Mouse (Mus musculus) cortical plate, adult 2 months (tissue): ENCODE data around the gene Katna1.

Experiments used
- CTCF ChIP-seq: fragments of 200-500 bp; IDR thresholded peaks from 2 replicates; pipeline ENCODE4 v1.5.1; 2011; ENCODE audit warnings: mild to moderate bottlenecking, control low read depth, low read length; ENCODE audit not compliant: insufficient read depth; ENCODE audit errors: extremely low read depth
- POLR2A ChIP-seq: fragments of 200-500 bp; IDR thresholded peaks from 2 replicates; pipeline ENCODE4 v1.6.1; 2011; ENCODE audit warnings: mild to moderate bottlenecking, low read length, control low read depth; ENCODE audit not compliant: insufficient read depth; ENCODE audit errors: extremely low read depth

DNA sequence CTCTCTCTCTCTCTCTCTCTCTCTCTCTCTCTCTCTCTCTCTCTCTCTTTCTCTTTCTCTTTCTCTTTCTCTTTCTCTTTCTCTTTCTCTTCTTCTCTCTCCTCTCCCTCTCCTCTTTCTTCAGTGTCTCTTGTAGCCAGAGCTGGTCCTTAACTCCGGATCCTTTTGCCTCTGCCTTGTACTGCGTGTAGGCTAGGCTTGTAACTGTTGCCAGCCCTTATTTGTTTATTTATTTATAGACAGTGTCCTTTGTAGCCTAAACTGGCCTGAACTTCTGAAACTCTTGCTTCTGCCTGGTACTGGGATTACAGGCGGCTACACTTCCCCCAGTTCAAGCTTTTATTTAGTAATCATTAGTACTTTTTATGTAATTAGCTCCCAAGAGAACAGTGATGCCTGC is 1.2 kb downstream of the Katna1 start:
- no peak for TF ChIP-seq CTCF
- TF ChIP-seq POLR2A: no peak
